Mouse (Mus musculus) kidney, postnatal 36 days (tissue): ENCODE data around the gene 3110082I17Rik.
A peak's percentile ranks its signal among the peaks of the same experiment; 100 is the strongest.

Experiments
- DNase-seq, 2 experiments: peaks; one replicate each; pipeline ENCODE4 v3.0.0; 2021 to 2022; ENCODE audit warnings: mixed read lengths in 2 of 2

Gene 3110082I17Rik

GRCm38 (mm10) chr5:139460384-139461067 is at the start of gene 3110082I17Rik:
Gene 3110082I17Rik (minus strand): TSS chr5:139460527.
- DNase-seq = peak; percentile 98 to 99

DNA sequence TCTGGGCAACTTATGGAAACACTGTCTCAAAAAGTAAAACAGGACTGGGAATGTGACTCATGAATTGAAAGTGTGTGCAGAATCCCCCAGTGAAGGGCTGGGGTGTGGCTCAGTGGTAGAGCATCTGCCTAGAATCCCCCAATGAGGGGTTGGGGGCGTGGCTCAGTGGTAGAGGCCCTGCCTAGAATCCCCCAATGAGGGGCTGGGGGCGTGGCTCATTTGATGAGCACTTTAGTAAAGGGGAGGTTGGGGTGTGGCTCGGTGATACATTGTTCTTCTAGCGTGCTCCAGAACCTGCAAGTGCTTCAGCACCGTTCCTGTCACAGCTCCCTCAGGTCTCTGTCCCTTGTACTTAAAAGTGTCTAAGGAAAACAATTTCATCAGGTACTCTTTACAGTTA is 45.9 kb upstream of the 3110082I17Rik start:
- no peak for DNase-seq

DNA sequence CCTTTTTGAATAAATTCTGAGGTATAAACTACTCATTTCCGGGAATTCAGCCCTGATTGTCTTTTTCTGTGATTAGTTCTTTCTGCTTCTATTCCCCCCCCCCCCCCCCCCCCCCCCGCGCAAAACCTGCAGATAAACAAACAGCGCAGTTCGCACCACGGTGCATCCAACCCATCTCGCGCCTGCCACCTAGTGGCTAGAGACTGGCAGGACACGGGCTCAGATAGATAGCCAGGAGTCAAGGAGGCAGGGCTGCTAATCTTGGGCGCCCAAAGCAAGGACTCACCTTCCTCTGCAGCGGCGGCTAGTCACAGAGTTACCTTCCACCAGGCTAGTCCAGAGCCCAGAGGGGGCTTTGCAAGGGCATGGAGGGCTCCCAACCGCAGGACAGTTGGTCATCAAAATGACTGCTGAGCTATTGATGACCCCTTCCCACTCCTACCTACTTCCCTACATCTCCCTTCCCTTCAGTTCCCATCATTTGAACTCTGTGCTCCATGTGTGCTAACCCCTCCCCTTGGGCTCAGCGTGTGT is 44.8 kb upstream of the 3110082I17Rik start:
- peak; percentile 78 to 92 for DNase-seq

DNA sequence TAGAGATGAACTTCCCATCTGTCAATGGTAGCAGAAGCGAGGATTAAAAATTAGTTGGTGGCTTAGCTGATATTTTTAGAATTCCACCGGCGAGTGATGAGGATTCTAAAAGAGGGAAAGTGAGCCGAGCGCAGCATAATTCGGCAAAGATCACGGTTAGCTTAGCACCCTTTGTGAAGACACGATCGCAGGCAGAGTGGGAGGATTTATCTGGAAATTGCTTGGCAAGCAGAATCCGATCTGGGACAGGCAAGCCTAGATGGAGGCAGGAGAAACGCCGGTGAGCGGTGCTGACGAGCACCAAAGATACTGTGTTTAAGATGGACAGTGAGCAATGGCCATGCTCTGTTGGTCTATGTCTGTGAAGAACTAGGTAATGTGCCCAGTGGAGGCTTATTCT is 42.0 kb upstream of the 3110082I17Rik start:
- no peak for DNase-seq

DNA sequence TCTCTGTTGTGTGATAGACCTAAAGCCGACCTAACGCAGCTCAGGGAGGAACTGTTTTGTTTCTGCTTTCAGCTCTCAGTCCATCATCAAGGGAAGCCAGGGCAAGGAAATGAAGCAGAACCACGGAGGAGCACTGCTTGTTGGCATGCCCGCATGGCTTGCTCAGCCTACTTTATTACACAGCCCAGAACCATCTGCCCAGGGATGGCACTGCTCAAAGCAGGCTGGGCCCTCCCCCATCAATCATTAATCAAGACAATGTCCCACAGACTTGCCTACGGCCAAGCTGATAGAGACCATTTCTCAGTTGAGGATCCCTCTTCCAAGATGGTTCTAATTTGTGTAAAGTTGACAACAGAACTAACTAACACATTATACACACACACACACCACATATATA is 38.5 kb upstream of the 3110082I17Rik start:
- DNase-seq = peak; percentile 56 to 64

- DNase-seq = no peak
Measured at GRCm38 (mm10) chr5:139496939-139497338, 36.6 kb upstream of the 3110082I17Rik start.

DNA sequence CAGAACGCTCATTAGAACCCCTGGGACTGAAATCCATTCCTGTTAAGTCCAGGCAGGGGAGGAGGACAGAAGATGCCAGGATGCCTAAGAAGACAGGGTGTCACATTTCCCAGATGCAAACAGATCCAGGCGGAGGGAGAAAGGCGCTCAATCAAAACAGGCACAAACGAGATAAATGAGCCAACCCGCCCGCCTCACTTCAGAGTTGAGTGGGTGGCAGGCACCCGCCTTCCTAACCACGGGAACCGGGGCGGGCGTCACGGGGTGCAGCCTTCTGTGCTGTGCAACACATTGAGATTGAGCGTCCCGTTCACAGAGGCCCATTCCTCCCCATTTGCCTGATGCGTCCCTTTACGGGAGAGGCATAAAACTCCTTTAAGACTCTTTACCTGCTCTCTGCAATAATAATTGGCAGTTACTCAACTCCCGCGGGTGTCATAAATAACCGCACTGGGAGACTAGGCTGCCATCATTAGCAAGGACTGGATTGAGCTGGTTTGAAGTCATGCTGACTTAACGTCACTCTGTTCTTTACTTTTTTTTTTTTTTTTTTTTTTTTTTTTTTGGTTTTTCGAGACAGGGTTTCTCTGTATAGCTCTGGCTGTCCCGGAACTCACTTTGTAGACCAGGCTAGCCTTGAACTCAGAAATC is 34.8 kb upstream of the 3110082I17Rik start:
- peak; percentile 23 for DNase-seq

GRCm38 (mm10) chr5:139493690-139494089 is 33.4 kb upstream of the 3110082I17Rik start:
- no peak for DNase-seq

DNA sequence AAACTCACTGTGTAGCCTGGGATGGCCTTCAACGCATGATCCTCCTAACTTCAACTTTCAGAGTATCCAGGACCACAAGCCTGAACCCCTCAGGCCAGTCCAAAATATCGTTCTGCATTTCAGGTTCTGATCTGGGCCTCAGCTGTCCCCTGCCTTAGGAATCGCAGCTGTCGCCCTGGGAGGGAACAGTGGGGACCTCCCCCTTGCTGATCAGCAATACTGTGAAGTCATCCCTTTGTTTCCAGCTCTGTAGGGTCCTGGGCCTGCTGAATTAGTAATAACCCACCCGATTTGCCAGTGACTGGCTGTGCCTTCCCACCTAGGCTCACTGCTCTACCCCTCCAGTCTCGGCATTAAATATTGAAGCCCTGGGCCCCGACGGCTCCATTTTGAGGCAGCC is 31.0 kb upstream of the 3110082I17Rik start:
- DNase-seq = no peak

DNA sequence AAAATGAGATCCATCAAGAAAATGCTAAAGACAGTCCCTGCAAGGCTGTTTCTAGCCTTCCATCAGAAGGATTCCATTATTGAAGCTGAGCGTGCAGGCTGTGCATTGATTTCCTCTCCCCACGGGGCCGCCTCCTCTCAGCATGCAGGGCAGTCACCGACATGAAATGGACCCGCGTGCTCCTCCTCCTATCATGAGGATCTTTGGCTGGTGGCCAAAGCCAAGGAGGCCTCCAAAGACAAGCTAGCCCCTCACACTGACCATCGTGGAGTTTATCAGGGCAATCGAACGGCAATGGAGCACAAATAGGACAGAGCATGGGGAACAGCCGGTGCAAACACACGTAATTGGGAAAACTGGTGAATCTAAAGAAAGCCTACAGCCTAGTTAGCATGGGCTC is 29.8 kb upstream of the 3110082I17Rik start:
- DNase-seq = no peak

DNA sequence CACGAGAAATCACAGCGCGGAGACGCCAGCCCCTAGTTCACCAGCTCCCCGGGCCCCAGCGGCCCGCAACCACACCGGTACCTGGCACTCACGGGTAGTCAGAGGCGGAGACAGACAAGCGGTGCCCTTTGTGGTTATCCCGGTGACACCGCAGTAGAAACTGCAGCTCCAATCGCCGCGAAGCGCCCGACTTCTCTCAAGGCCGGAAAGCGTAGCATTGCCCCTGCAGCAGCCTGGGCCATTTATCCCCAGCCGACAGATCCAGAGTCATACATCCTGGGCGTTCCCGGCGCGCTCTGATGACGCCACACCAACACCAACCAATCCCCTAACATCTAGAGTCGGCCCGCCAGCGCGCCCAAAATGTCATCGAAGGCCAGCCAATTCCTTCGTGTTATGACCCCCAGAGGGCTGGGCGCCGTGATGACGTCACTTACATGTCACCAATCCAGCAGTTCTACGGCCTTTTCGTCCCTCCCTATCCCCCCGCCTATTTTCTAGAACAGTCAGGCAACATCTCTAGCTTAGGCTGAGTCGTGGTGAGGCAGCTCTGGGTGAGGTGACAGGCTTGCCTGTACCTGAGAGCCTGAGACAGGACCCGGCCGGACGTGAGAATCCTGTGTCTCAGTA is 24.0 kb upstream of the 3110082I17Rik start, which contains the start of gene Zfand2a:
Gene Zfand2a (minus strand): TSS at position 365 of the 630 bp plus-strand sequence.
- peak; percentile 100 for DNase-seq

- DNase-seq = no peak
Measured at GRCm38 (mm10) chr5:139483171-139483848, 23.0 kb upstream of the 3110082I17Rik start.

- DNase-seq = no peak
Measured at GRCm38 (mm10) chr5:139480406-139480805, 20.1 kb upstream of the 3110082I17Rik start.

GRCm38 (mm10) chr5:139479088-139479487 is 18.8 kb upstream of the 3110082I17Rik start:
- no peak for DNase-seq

DNA sequence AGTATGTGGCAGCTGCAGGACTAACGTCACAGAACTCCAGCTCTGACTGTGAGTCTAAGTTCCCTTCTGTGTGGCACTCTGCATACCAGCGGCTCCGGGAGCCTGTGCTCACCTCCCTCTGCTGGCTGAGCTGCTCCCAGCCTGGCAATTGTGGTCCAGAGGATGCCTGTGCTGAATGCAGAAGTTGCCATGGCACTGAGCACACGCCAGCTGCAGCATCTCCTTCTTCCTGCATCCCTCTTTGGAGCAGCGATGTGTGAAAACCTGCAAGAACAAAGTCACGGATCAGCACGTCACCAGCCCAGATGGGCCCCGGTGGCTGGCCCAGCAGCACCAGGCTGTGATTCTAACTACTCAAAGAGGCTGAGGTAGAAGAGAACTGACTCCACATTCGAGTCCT is 14.4 kb upstream of the 3110082I17Rik start:
- DNase-seq = no peak

DNA sequence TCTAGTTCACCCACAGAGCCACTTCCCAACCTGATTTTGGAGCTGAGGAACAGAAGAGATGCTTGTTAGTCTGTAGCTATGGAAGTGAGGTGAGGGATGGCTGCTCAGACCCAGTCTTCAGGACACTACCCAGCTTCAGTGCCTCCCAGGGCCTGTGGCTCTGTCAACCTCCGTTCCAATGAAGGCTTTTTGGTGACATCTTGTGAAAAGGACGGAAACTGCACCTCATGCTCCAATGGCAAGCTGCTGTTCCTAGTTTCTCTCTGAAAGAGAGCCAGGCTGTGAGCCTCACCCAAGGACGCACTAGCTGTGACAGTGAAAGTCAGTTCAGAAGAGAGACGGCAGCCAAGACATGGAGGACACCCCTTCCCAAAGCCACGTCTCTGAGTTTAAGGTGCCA is 7.7 kb upstream of the 3110082I17Rik start:
- peak; percentile 16 to 25 for DNase-seq

DNA sequence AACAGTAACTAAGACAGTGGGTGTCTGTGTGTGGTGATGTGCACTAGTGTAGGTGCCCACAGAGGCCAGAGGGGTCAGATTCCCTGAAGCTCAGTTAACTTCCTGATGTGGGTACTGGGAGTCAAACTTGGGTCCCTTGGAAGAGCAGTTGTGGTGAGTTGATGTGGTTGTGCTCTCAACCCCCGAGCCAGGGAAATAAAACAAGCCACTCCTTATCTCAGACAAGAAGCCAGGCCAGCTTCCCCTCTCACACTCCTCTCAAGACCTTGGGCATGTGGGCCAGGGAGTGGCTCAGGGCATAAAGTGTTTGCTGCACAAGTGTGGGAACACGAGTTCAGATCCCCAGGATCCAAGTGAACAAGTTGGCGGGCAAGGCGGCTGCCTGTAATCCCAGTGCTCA is 6.5 kb upstream of the 3110082I17Rik start:
- DNase-seq = no peak

DNA sequence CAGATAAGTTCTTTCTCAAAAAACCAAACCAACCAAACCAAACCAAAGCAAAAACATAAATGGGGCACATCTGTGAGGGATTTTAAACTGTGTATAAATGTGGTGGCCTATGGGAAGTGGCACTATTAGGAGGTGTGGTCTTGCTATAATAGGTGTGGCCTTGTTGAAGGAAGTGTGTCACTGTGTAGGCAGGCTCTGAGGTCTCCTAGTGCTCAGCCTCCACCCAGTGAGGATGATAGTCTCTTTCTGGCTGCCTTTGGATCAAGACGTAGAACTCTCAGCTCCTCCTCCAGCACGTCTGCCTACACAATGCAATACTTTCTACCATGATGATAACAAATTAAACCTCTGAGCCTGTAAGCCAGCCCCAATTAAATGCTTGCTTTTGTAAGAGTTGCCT is 6.0 kb upstream of the 3110082I17Rik start:
- DNase-seq = no peak

- DNase-seq = no peak
Measured at GRCm38 (mm10) chr5:139464874-139465273, 4.5 kb upstream of the 3110082I17Rik start.

GRCm38 (mm10) chr5:139459938-139460337 is 389 bp downstream of the 3110082I17Rik start:
- no peak for DNase-seq

DNA sequence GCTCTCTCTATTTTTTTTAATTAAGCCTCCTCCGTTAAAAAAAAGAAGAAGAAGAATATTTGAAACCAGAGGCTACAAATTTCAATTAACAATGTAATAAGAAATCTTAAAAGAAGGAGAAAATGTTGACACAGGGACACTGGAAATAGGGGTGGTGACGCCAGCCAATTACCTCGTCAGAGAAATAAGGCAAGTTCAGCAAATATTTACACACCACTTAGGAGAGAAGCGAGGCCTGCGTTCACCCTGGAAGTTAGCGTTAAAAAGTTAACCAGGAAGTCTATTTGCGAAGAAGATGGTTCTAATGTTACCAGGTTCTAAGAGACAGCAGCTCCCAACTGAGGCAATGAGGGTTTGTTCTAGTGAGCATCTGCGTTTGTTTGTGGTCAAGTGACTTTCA is 3.1 kb downstream of the 3110082I17Rik start:
- no peak for DNase-seq

- DNase-seq = no peak
Measured at GRCm38 (mm10) chr5:139455166-139455565, 5.2 kb downstream of the 3110082I17Rik start.

- DNase-seq = peak in 1 of 2 experiments; percentile 13
Measured at GRCm38 (mm10) chr5:139453031-139453430, 7.3 kb downstream of the 3110082I17Rik start.
